Mouse (Mus musculus) adrenal gland, postnatal 10 days (tissue): ENCODE measurements around the gene Zfp423. TPM values are rescaled to one million over a fixed set of nuclear protein-coding genes. Genes with fewer than 3 reads are reported as not detected.

Experiments
- DNase-seq: peaks from one replicate; pipeline ENCODE4 v3.0.0; 2021; ENCODE audit warnings: mixed read lengths
- total RNA-seq, 2 experiments: library from RNA; stranded (reverse); gene quantifications; 2 replicates each; pipeline ENCODE4 v1.2.3; 2021

Gene Zfp423
- total RNA-seq, 2 experiments from 2014 or later: 19.6 to 35.2 TPM

DNA sequence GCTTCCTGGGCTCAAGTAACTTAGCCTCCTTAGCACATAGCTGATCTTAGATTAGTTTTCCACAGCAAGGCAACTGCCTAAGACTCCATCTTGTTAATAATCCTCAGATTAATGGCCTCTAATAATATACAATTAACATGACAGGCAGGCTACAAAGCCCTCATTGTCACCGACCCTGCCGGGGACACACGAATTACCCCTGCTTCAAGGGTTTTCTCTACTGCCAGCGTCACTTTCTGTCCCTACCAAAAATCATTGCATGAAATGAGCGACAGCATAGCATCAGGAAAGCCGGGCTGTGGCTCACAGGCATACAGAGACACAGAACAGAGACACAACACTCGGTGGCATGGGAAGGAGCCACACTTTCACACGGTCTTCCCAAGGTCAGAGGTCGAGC, 262.3 kb downstream of the Zfp423 start:
- no peak for DNase-seq

DNA sequence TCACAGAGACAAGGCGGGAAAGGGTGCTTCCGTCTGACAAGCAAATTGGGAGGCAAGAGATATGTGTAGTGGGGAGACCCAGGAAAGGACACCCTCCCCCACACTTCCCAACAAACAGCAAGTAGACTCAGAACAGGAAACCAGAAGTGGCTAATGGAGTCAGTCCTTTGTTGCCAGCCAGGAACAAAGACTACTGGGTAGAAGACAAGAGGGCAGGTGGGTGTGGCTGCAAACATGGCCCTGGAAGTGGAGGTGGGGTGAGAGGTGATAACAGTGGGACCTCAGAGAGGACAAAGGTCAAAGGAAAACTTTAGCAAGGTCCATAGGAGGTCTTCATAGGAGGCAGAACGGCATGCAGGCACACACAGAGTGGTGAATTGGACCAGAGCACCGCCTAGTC, 265.7 kb downstream of the Zfp423 start:
- DNase-seq: no peak

DNA sequence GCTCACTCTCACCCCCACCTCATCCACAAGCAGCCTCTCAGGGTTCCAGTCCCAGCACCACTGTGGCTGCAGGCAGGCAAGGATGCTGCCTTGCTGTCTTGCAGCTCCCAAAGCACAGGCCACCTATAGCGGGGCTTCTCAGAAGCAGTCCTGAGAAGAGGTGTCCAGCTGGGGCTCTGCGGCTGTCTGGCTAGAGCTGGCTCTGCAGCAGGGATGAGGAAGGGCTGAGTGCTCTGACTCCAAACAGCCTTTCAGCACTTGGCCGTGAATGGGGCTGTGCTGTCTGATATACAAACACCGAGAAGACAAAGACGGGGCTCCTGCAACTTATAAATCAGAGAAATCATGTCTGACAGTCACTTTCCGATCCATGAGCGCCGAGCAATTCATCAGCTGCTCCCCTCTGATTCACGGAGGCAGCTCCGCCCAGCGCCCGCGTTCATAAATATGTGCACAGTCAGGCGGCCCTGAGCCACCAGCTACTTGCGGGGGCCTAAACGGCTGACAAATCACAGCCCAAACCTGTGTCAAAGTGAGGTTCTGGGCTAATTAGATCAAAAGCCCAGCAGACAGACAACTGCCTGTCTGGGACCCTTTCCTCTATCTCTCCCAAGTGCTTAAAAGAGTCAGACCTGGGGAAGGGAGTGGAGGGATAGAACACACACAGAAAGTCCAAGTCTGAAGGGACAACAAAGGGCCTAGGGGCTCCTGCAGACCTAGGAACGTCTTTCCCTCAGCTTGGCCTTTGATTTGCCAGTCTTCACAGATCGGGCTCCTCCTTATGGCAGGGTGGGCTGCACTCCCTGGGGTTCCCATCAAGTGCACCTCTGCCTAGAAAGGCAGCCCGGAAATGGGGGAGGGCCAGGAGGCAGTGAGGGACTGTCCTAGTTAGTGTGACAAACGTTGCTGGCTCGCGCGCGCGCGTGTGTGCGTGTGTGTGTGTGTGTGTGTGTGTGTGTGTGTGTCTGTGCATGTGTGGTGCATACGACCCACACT, 269.0 kb downstream of the Zfp423 start:
- DNase-seq: peak; percentile 63

DNA sequence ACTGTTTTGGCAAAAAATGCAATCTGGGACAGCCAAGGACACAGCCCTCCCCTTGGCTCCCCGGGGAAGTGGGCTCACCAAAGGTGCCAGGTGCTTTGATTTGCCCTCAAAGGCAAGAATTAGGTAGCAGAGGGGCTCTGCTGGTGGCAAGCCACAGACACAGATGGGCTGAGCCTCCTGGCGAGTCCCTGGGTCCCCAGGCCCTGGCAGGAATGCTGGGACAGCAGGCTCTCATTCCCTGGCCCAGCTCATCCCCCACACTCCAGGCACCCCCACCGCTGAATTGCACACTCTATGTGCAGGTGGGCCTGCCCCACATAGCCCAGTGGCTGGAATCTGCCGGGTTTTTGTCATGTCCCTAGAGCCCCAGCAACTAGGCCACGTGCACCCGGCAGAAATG, 270.2 kb downstream of the Zfp423 start:
- DNase-seq: no peak

DNA sequence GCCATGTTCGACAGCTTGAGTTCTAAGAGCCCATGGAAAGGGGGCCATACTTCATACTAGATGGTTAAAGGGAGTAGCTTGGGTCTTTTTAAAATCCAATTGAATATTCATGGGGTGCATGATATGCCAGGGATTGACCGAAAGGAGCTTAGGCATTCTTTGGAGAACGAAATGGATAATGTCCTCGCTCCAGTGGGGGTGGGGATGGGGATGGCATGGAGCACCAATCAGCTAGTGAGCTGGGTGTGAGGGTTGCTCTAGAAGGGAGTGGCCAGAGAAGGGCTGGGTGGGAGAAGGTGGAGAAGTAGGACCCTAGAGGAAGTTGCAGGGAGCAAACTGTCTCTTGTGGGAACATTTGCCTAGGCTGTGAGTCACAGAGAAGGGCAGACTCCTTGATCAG, 271.0 kb downstream of the Zfp423 start:
- no peak for DNase-seq

DNA sequence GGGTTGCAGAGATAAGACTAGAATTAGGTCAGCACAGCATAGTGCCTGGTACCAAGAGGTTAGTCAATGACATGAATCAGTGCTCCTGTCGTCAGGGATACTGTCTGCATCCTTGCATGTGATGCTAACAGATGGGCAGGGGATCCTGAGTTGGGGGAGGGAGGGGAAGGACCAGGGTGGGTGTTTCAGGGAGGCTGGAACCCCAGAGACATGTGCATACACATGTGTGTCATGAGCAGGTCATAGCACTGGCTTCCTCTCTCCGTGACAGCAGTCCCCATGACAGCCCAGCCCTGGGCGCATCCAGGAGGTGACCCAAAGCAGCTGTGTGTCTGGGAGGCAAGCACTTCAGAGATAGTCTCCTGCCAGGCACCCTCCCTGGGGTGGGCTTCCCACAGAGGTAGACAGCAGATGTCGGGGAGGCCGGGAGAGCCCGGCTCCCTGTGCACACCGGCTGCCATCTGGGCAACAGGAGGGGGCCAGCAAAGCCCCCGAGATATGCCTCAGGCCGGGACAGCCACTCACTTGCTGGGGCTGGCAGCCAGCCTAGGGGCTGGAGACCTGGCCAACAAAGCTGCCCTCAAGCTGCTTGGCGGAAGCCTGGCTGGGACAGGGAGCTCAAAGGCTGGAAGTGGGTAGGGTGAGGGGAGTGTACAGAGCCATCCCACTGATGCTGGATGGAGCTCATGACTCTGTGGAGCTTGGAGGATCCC, 272.3 kb downstream of the Zfp423 start:
- DNase-seq: no peak

DNA sequence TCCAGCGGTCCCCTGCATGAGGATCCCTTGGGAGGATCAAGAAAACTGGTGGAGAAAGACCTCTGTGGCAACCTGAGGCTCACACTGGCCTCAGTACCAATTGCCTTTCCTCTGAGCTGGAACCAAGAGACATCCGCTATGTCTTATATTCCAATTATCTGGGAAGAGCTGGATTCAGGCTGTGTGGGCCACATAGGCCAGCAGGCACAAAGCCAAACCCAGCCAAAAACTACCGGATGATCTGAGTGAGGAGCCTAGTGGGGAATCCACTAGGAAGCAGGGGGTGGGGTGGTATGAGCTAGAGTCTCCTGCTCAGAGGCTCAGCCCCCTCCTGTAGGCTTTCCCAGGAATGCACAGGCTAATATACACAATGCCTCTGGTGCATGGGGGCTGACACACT, 273.4 kb downstream of the Zfp423 start:
- DNase-seq: no peak

DNA sequence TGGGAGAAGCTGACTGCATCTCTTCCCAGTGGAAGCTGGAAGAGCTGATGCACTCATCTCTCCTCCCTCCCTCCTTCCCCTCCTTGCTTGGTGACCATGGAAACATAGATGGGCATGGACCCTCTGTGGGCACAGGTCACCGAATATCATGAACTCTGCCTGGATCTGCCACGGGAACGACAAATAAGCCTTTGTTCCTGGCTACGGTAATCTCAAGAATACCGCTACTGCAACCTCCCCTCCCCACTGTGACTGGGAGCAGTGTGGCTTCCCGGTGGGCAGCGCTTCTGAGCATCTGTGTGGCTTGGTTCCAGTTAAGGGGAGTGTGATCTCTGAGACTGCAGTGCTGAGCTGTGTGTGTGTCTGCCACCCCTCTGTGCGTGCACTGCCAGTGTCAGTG, 274.0 kb downstream of the Zfp423 start:
- no peak for DNase-seq

DNA sequence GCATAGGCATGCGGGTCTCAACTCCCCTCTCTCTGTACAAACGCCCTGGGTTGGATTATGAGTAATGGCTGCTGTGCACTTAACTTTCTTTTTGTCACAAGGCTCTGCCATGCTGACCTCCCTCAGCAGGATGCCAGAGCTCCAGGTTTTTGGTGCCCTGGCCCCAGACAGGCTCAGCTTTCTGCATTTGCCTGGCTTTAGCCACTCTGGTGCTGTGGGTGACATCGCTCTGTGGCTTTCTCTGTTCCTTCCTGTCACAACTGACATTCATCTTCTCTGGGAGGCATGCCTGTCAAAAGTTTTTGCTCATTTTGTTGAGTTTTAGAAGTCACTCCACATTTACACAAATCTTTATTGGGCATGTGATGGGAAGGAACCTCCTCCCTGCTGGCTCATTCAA, 277.3 kb downstream of the Zfp423 start:
- DNase-seq: no peak

DNA sequence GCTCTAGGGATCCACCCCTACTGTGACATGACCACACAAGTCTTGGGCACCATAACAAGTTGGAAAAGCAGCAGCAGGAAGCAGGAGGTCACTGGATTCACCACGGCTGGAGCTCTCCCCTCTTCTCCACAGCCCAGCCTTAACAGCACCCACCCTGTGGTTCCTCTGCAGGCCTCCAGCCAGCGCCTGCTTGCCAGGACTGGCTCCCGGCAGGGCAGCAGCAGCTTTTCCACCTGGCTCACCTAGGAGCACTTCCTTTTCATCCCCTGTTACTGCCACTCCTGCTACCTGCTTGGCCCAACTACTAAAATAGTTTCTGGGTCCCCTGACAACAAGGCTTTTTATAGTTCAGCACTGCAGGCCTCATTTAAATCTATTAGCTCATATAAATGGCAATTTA, 279.4 kb downstream of the Zfp423 start:
- DNase-seq: no peak

DNA sequence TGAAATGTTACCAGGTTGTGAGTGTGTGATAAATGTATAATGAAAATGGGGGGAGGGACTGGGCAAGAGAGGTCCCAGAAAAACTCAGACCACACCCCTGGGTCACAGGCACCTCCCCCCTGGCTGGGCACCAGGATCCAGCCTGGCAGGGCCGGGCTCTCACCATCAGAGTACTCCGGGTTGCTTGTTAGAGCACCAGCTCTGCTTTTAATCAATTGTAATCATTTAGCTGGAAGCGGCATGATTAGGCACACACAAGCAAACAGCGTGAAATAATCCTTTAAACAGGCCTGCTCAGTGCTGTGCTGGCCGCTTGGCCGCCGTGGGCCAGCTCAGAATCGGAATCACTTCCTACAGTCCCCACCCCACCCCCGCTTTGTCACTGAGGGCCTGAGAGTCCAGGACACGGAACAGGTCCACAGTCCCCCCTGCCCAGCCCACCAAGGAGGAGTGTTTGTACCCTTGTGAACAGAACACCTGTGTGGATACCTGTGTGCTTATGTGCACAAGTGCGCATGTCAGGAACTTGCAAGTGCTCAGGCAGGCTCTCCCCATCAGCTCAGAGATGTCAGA, 279.9 kb downstream of the Zfp423 start:
- no peak for DNase-seq

DNA sequence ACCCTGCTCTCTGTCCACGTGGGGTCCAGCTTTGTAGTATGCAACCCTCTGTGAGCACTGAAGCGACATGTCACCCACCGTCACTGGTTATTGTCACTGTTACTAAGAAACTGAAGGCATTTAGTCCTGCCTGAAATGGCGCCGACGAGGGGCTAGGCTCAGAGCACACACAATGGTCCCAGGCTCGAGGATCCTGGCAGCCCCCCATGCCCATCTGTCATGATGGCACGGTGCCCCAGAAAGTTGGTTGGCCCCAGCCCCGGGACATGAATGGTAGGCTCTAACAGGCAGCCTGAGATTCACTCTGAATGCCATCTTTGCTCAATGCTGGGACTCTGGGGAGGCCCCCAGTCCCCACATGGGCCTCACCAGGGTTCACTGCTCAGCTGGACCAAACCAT, 284.0 kb downstream of the Zfp423 start:
- DNase-seq: no peak

DNA sequence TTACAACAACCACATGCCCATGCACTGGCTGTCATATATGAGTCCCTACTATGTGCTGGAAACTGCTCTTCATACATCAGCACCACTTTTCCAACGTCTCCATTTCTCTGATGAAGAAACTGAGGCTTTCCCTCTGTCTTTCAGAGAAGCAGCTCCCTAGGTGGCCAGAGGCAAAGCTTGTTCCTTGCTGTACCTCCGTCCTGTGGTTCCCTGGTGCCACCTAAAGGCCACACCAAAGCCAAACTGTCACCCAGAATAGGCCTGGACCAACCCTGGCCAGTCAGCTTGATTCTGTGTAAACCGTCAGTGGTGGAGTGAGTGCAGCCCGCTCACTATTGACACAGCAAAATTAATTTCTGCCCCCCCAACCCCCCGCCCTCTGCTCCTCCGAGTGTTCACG, 285.2 kb downstream of the Zfp423 start:
- DNase-seq: no peak

DNA sequence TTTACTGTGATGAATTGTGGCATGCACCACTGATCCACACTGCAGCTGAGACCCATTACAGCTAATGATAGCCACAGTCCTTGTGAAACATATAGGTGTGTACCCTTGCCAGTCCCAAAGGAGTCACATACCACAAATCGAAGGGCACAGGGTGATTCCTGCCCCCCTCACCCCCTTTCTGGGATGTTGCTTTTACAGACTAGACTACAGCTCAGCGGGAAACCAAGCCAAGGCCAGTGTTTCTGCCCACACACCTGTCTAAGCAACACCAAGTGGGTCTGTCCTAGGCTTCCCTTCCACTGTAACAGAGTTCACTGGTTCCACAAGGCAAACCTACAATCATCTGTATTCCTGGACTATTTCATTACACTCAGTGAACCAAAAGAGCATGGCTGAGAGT, 287.2 kb downstream of the Zfp423 start:
- no peak for DNase-seq

DNA sequence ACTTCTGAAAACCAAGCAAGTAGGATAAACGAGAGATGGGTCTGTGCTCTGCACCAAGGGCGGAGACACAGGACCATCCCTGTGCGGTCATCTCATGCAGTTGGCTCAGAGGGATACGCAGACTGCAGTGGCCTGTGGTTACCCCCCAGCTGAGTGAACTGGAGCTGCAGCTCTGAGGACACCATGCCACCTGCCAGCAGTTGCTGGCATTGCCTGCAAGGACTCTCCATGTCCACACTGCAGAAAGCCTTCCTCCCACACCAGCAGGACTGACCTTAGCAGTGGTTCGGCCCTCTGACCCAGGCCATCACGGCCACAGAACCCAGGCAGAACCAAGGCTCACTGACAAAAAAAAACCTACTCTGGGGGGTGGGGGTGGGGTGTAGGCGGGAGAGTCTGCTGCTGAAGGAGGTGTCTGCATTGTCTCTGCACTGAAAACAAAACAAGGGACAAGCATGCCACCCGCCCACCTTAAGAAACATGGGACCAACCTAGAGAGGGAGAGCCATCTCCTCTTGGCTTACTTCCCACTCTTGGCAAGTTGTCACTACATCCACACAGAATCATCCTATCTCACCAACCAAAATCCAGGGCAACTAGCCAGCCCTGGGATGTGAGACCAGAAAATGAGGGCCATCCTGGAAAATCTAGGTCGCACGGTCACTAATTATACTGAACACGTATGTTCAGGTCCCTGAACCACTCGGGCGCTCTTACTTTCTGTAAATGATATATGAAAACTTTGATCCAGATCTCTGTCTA, 288.0 kb downstream of the Zfp423 start:
- no peak for DNase-seq

DNA sequence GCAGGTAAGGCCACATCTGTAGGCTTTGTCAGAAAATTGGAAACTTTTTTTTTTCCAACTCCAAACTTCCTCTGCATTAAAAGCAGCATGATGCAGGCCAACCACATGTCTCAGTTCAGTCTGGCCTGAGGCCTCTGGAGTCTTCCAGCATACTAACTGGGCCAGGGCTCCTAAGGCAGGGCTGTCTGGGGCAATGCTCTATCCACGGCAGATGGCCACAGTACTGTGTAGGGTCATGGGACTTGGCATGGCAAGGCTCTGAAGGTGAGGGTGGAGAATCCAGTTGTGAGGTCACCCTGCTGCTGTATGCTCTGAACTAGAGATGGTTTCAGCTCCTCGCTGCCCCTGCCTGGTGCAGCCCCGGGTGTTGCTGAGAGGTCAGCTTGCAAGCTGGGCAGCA, 289.2 kb downstream of the Zfp423 start:
- no peak for DNase-seq

DNA sequence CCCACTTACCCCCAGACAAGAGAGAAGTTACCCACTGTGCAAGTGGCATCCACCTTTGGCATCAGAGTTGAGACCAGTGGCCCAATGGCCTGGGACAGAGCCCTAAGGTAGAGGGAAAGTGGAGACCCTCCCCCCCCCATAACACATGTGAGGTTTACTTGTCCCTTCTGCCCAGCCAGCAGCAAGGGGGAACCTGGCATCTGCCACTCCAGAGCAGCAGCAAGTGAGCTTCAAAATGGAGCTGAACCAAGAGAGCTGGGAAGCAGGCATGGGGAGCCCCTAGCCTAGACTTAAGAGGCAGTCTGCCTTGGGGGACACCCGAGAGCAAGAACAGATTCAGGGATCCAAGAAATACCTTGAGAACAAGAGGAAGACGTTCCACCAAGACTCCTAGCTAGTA, 290.7 kb downstream of the Zfp423 start:
- DNase-seq: no peak

DNA sequence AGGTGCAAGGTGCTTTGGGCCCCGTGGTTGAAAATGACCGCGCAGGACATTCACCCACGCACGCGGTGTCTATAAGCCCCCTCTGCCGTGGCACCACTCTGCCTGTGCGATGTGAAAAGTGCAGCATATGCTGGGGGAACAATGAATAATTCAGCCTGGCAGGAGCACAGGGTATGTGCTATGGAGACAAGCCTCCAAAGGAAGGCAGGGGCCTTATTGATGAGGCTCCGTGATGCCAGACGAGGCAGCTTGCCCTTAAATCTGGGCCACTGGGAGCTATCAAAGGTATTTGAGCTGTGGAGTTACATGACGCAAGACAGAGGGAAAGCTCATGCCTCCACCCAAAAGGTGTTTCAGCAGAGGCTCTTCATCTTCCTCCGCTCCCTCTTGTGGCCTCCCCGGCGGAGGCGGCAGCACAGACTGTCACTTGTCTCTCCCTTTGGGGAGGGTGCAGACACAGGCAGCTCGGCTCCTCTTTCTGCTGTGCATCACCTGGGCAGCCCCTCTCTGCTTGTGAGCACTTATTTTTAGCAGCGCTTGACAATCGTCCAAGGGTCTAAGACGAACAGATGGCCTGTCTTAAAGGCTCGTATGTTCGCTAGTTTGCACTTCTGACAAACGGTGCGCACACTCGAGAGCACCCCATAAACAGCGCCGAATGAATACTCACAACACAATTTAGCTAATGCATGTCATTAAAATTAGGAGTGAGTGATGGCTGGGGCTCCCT, 291.3 kb downstream of the Zfp423 start:
- no peak for DNase-seq

DNA sequence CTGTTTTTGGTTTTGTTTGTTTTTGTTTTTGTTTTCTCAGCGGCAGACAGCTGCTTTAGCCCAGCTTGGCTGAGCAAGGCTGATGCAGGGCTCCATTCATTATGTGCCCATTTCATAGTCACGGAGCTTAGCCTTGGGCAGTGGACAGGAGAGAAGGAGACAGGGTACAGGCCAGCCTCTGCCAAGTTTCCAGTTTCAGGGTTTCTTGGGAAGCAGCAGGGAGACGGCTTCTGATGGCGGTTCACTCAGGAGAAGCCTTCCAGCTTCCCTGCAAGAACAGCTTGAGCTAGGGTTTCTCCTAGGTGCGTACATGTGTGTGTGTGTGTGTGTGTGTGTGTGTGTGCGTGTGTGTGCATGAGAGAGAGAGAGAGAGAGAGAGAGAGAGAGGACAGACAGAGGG, 292.1 kb downstream of the Zfp423 start:
- DNase-seq: no peak

DNA sequence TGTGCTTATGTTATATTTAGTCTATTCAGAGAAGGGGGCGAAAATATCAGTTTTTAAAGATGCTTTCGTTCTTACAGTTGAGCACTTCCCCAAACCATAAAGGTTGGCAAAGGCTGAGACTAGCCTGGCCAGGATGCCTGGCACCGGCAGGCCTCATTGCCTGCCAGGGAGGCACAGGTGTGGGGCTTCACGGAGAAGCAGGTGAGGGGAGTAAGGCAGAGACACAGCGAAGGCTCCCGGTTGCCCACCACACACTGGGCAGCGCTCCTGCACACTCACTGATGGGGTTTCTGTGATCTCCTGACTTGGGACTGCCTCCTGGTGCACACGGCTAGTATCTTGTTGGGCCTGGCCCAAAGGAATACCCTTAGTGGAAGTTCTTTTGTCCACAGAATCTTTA, 294.1 kb downstream of the Zfp423 start:
- no peak for DNase-seq

DNA sequence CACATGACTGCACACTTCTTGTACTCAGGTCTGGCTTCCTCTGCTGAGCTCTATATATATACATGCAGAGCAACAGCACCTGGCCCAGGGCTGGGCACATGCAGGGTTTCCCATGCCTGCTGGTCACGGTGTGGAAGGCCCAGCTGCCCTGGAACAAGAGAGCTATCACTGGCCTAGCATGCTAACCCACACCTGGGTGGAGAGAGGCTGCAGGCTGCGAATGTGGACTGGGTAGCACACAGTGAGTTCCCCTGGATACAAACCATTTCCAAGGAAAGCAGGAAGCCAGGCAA, 295.2 kb downstream of the Zfp423 start:
- no peak for DNase-seq
